Mouse (Mus musculus): Measurements from ENCODE around the gene Nav2.

DNA sequence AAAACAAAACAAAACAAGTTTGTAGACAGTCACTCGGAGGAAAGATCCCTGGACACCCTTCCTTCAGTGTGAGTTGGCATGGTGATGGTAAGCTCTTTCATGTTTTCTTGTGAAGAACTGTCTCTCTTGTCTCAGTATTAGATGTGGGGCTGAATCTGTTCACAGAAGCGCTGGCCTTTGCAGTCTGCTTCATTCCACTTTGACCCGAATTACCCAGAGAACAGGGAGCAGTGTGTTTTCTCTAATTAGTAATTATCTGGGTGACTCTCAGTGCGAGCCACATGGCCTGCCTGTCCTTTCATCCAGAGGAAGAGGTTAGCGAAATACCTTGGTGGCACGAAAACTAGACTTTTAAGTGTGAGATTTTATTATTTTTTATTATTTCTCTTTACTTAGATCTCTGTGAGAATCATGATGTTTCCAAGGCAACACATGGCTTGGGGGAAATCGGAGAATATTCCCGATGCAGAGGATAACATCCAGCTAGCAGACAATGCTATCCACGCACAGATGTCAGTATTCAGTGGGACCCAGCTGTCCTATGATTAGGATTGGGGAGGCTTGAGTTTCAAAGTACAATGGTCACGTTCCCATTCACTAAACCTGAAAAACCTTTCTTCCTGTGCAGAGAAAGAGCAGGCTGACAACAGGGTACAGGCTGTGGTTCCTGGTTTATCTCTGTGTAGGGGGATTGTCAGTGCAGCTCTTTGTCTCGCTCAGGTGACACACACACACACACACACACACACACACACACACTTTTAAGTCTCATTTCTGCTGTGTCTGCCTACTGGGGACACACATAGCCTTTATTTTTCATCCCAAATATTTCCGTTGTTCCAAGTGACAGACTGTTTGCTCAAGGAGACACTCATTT is 6.4 kb downstream of the Nav2 start:
- TF ChIP-seq CTCF (IDR thresholded peaks at IDR 0.05; ENCODE audit: borderline replicate concordance, control insufficient read depth, extremely low read depth, insufficient read depth, low read length, poor library complexity) = no peak
- TF ChIP-seq POLR2A (IDR thresholded peaks at IDR 0.05; ENCODE audit: control insufficient read depth, extremely low read depth, insufficient read depth, low read length, poor library complexity) = no peak
